In genomic region chr12:107975479-107975896, GRCm38 (mm10) we compare ENCODE assay signal across 15 mouse cellular contexts. TPM values are rescaled to one million over a fixed set of nuclear protein-coding genes. Genes with fewer than 3 reads are reported as not detected.
DNase-seq lines count a peak whose midpoint lies in the region; ATAC-seq and TF ChIP-seq lines count a peak whose summit lies in the region.
"Had no signal": no experiment of that assay in that cellular context is flagged by ENCODE, and none has a peak within 500 bp of the region (broad histone marks: within the 10 kb centered on the region; RNA-seq: fewer than 3 reads in every experiment).

No protein-coding gene starts in this region.

- TF ChIP-seq POLR2A in thymus, adult 2 months (IDR thresholded peaks at IDR 0.05; ENCODE audit: control insufficient read depth, extremely low read depth, insufficient read depth, low read length, poor library complexity) = no peak
- TF ChIP-seq POLR2A in olfactory bulb, adult 2 months (IDR thresholded peaks at IDR 0.05; ENCODE audit: insufficient read depth, low read depth, low read length) = no peak

- H3K36me3 ChIP-seq in thymus, adult 2 months (ENCODE audit: control insufficient read depth, insufficient read depth, low read length) = peaks cover 74% of the 10 kb centered on the region
- no peaks in the 10 kb centered on the region for H3K36me3 ChIP-seq in forebrain, embryonic 13.5 days (ENCODE audit: poor library complexity, severe bottlenecking)
- H3K36me3 ChIP-seq in limb, embryonic 12.5 days = no peaks in the 10 kb centered on the region
- H3K36me3 ChIP-seq: embryonic facial prominence, embryonic 12.5 days had no signal

- DNase-seq in thymus, adult 2 months = no peak
- DNase-seq in thymus, postnatal 10 days (ENCODE audit: low spot score in 2 of 2) = no peak
- no peak for DNase-seq in urinary bladder, postnatal 25 days (ENCODE audit: low spot score)
- DNase-seq in cerebellum, adult 11-12 months = no peak
- no peak for DNase-seq in adrenal gland, postnatal 4 days (ENCODE audit: low spot score in 2 of 2)
- DNase-seq: cerebellum, adult 9-10 months; kidney, postnatal 14 days; right cerebral cortex, postnatal 25 days; thymus, postnatal 4 days had no signal

- H3K9me3 ChIP-seq in forebrain, embryonic 13.5 days (replicated peaks) = no peaks in the 10 kb centered on the region
- H3K9me3 ChIP-seq in limb, embryonic 12.5 days = no peaks in the 10 kb centered on the region
- H3K9me3 ChIP-seq: embryonic facial prominence, embryonic 12.5 days had no signal

- ATAC-seq in forebrain, embryonic 13.5 days = no peak
- ATAC-seq in limb, embryonic 12.5 days (ENCODE audit: insufficient number of reproducible peaks, insufficient read depth, low FRiP score, low TSS enrichment, low read depth) = no peak

- 62% methylated on average over 10 of the region's 10 CpGs for WGBS in thymus, adult 2 months
- 50% methylated on average over 10 of the region's 10 CpGs for WGBS in forebrain, embryonic 13.5 days
- WGBS in limb, embryonic 12.5 days = 56% methylated on average over 10 of the region's 10 CpGs
- WGBS in olfactory bulb, adult 2 months = 28% methylated on average over 10 of the region's 10 CpGs

- peak overlapping the region; percentile 48; the same call in 1 of the 2 replicates for H3K27ac ChIP-seq in thymus, adult 2 months (ENCODE audit: control insufficient read depth, insufficient read depth, low read length)
- peak overlapping the region; percentile 86 for H3K27ac ChIP-seq in forebrain, embryonic 13.5 days
- H3K27ac ChIP-seq in limb, embryonic 12.5 days = 0 out of 2 replicates have a peak overlapping the region, but pooled peaks have one; percentile 17
- H3K27ac ChIP-seq in olfactory bulb, adult 2 months (ENCODE audit: insufficient read depth, low read depth, low read length) = peak overlapping the region; percentile 89
- H3K27ac ChIP-seq: liver, embryonic 14.5 days; macrophage had no signal

- peak overlapping the region; percentile 63 for H3K9ac ChIP-seq in forebrain, embryonic 13.5 days
- no peak overlapping the region for H3K9ac ChIP-seq in limb, embryonic 12.5 days (replicated peaks)
- H3K9ac ChIP-seq: liver, embryonic 14.5 days had no signal

- no peaks in the 10 kb centered on the region for H3K27me3 ChIP-seq in thymus, adult 2 months (ENCODE audit: control insufficient read depth, insufficient read depth, low read length)
- H3K27me3 ChIP-seq in forebrain, embryonic 13.5 days = no peaks in the 10 kb centered on the region
- H3K27me3 ChIP-seq in limb, embryonic 12.5 days = peaks cover 3% of the 10 kb centered on the region; the same call in 1 of the 2 replicates
- H3K27me3 ChIP-seq: embryonic facial prominence, embryonic 12.5 days had no signal

- no peak for TF ChIP-seq CTCF in thymus, adult 2 months (IDR thresholded peaks at IDR 0.05; ENCODE audit: borderline replicate concordance, control insufficient read depth, extremely low read depth, insufficient read depth, low read length, poor library complexity)
- TF ChIP-seq CTCF in olfactory bulb, adult 2 months (IDR thresholded peaks at IDR 0.05; ENCODE audit: insufficient read depth, low read depth, low read length) = no peak

- H3K4me2 ChIP-seq in forebrain, embryonic 13.5 days = peak overlapping the region; percentile 62
- peak overlapping the region; percentile 77; the same call in 1 of the 2 replicates for H3K4me2 ChIP-seq in limb, embryonic 12.5 days

- no peak overlapping the region for H3K4me3 ChIP-seq in thymus, adult 2 months (ENCODE audit: control insufficient read depth, insufficient read depth, low read length)
- peak overlapping the region; percentile 28 for H3K4me3 ChIP-seq in forebrain, embryonic 13.5 days
- no peak overlapping the region for H3K4me3 ChIP-seq in limb, embryonic 12.5 days (replicated peaks)
- peak overlapping the region; percentile 29 for H3K4me3 ChIP-seq in olfactory bulb, adult 2 months (ENCODE audit: insufficient read depth, low read depth, low read length)
- H3K4me3 ChIP-seq: embryonic facial prominence, embryonic 12.5 days had no signal

- peaks cover 86% of the 10 kb centered on the region for H3K4me1 ChIP-seq in thymus, adult 2 months (replicated peaks; ENCODE audit: control insufficient read depth, insufficient read depth, low read length)
- peaks cover 99% of the 10 kb centered on the region for H3K4me1 ChIP-seq in forebrain, embryonic 13.5 days
- H3K4me1 ChIP-seq in limb, embryonic 12.5 days (replicated peaks) = peaks cover 96% of the 10 kb centered on the region
- peaks cover 55% of the 10 kb centered on the region for H3K4me1 ChIP-seq in olfactory bulb, adult 2 months (ENCODE audit: control insufficient read depth, insufficient read depth, low read length)

RNA-seq across cellular contexts. Expression of gene Bcl11b, which starts 27.9 kb away (rescaled TPM):
- polyA plus RNA-seq in thymus, adult 2 months (2012; rRNA removed) = 346 and 564 TPM in 2 replicates
- polyA plus RNA-seq in forebrain, embryonic 13.5 days (2015; fragmentation: Nextera tagmentation; extraction: Ambion mirVana) = 53.5 and 61.1 TPM in 2 replicates
- 19.6 and 19.9 TPM in 2 replicates for polyA plus RNA-seq in limb, embryonic 12.5 days (2016; fragmentation: Nextera tagmentation; extraction: Ambion mirVana)
- polyA plus RNA-seq in olfactory bulb, adult 2 months (2012; ENCODE audit: insufficient read depth, insufficient read length, low replicate concordance, missing spikeins) = 49.8 and 56.3 TPM in 2 replicates
- total RNA-seq in adrenal gland, postnatal 4 days (2021) = 1 to 10 TPM; 1.4 to 2.2 TPM
- polyA plus RNA-seq: macrophage had no signal

Comparison
In these comparisons a context has a peak if more than half of its experiments do, and no peak if none do; other contexts are left out.
1. H3K27ac ChIP-seq: peak in every context shown above with its lines; median percentile 89 in olfactory bulb, adult 2 months; 86 in forebrain, embryonic 13.5 days; 48 in thymus, adult 2 months; 17 in limb, embryonic 12.5 days.
2. H3K4me3 ChIP-seq: peak in forebrain, embryonic 13.5 days (single experiment) and olfactory bulb, adult 2 months (single experiment); none in thymus, adult 2 months (single experiment) and limb, embryonic 12.5 days (single experiment).